Mouse (Mus musculus): ENCODE results near the gene Olfr314. TPM values are rescaled to one million over a fixed set of nuclear protein-coding genes. Genes with fewer than 3 reads are reported as not detected.

The Olfr314 gene
- polyA plus RNA-seq, 1 experiment from 2014 or later, result not detected

Other genes starting within 250 kb of the Olfr314 start
- gene Olfr330, start 248.1 kb upstream of the Olfr314 start, polyA plus RNA-seq (2015; fragmentation: Nextera tagmentation; extraction: Ambion mirVana), result not detected in 2 replicates
- not detected in 2 replicates for gene Olfr329-ps, start 236.5 kb upstream of the Olfr314 start, polyA plus RNA-seq (2015; fragmentation: Nextera tagmentation; extraction: Ambion mirVana)
- gene Olfr328, start 227.3 kb upstream of the Olfr314 start, polyA plus RNA-seq (2015; fragmentation: Nextera tagmentation; extraction: Ambion mirVana), result 0.05 and 0.09 TPM in 2 replicates
- not detected in 2 replicates for gene Olfr224, start 212.4 kb upstream of the Olfr314 start, polyA plus RNA-seq (2015; fragmentation: Nextera tagmentation; extraction: Ambion mirVana)
- gene Olfr325, start 205.2 kb upstream of the Olfr314 start, polyA plus RNA-seq (2015; fragmentation: Nextera tagmentation; extraction: Ambion mirVana), result not detected in 2 replicates
- gene Olfr324, start 187.8 kb upstream of the Olfr314 start, polyA plus RNA-seq (2015; fragmentation: Nextera tagmentation; extraction: Ambion mirVana), result not detected in 2 replicates
- gene 2210407C18Rik, start 166.9 kb upstream of the Olfr314 start, polyA plus RNA-seq (2015; fragmentation: Nextera tagmentation; extraction: Ambion mirVana), result not detected in 2 replicates
- gene Olfr323, start 152.5 kb upstream of the Olfr314 start, polyA plus RNA-seq (2015; fragmentation: Nextera tagmentation; extraction: Ambion mirVana), result not detected in 2 replicates
- 0.13 and 0.33 TPM in 2 replicates for gene Trim58, start 142.5 kb upstream of the Olfr314 start, polyA plus RNA-seq (2015; fragmentation: Nextera tagmentation; extraction: Ambion mirVana)
- 0.04 TPM in 1 of 2 replicates, not detected in the other for gene Olfr322, start 124.2 kb upstream of the Olfr314 start, polyA plus RNA-seq (2015; fragmentation: Nextera tagmentation; extraction: Ambion mirVana)
- not detected in 2 replicates for gene Olfr320, start 101.9 kb upstream of the Olfr314 start, polyA plus RNA-seq (2015; fragmentation: Nextera tagmentation; extraction: Ambion mirVana)
- not detected in 2 replicates for gene Olfr319, start 83.8 kb upstream of the Olfr314 start, polyA plus RNA-seq (2015; fragmentation: Nextera tagmentation; extraction: Ambion mirVana)
- gene Olfr318, start 58.9 kb upstream of the Olfr314 start, polyA plus RNA-seq (2015; fragmentation: Nextera tagmentation; extraction: Ambion mirVana), result not detected in 2 replicates
- not detected in 2 replicates for gene Olfr317, start 43.7 kb upstream of the Olfr314 start, polyA plus RNA-seq (2015; fragmentation: Nextera tagmentation; extraction: Ambion mirVana)
- not detected in 2 replicates for gene Olfr316, start 30.2 kb upstream of the Olfr314 start, polyA plus RNA-seq (2015; fragmentation: Nextera tagmentation; extraction: Ambion mirVana)
- gene Olfr315, start 9.8 kb upstream of the Olfr314 start, polyA plus RNA-seq (2015; fragmentation: Nextera tagmentation; extraction: Ambion mirVana), result not detected in 2 replicates
- 0.35 and 0.63 TPM in 2 replicates for gene Fam183b, start 19.0 kb downstream of the Olfr314 start, polyA plus RNA-seq (2015; fragmentation: Nextera tagmentation; extraction: Ambion mirVana)
- not detected in 2 replicates for gene Olfr313, start 32.0 kb downstream of the Olfr314 start, polyA plus RNA-seq (2015; fragmentation: Nextera tagmentation; extraction: Ambion mirVana)
- not detected in 2 replicates for gene Olfr312, start 46.3 kb downstream of the Olfr314 start, polyA plus RNA-seq (2015; fragmentation: Nextera tagmentation; extraction: Ambion mirVana)
- gene Olfr311, start 56.3 kb downstream of the Olfr314 start, polyA plus RNA-seq (2015; fragmentation: Nextera tagmentation; extraction: Ambion mirVana), result not detected in 2 replicates
- gene Gm12258, start 64.2 kb downstream of the Olfr314 start, polyA plus RNA-seq (2015; fragmentation: Nextera tagmentation; extraction: Ambion mirVana), result 7.2 and 9.0 TPM in 2 replicates
- 8.8 and 9.9 TPM in 2 replicates for gene 2810021J22Rik, start 84.3 kb downstream of the Olfr314 start, polyA plus RNA-seq (2015; fragmentation: Nextera tagmentation; extraction: Ambion mirVana)
- gene Zfp39, start 121.3 kb downstream of the Olfr314 start, polyA plus RNA-seq (2015; fragmentation: Nextera tagmentation; extraction: Ambion mirVana), result 5.2 and 6.9 TPM in 2 replicates
- gene Btnl10, start 135.0 kb downstream of the Olfr314 start, polyA plus RNA-seq (2015; fragmentation: Nextera tagmentation; extraction: Ambion mirVana), result 0.10 and 0.30 TPM in 2 replicates
- gene Rnf187, start 156.0 kb downstream of the Olfr314 start, polyA plus RNA-seq (2015; fragmentation: Nextera tagmentation; extraction: Ambion mirVana), result 243 and 247 TPM in 2 replicates
- 81.6 and 82.0 TPM in 2 replicates for gene Hist3h2ba, start 166.0 kb downstream of the Olfr314 start, polyA plus RNA-seq (2015; fragmentation: Nextera tagmentation; extraction: Ambion mirVana)
- 36.4 and 40.3 TPM in 2 replicates for gene Hist3h2a, start 171.7 kb downstream of the Olfr314 start, polyA plus RNA-seq (2015; fragmentation: Nextera tagmentation; extraction: Ambion mirVana)
- 0.58 and 0.71 TPM in 2 replicates for gene Trim17, start 171.7 kb downstream of the Olfr314 start, polyA plus RNA-seq (2015; fragmentation: Nextera tagmentation; extraction: Ambion mirVana)
- 20.0 and 20.6 TPM in 2 replicates for gene Trim11, start 195.1 kb downstream of the Olfr314 start, polyA plus RNA-seq (2015; fragmentation: Nextera tagmentation; extraction: Ambion mirVana)

All from kidney, embryonic 15.5 days (tissue).